Mouse (Mus musculus) kidney, postnatal 14 days (tissue): Measurements from ENCODE around the gene Map3k1.

Source experiments
- DNase-seq: peaks from one replicate; pipeline ENCODE4 v3.0.0; 2022; ENCODE audit warnings: mixed read lengths

Map3k1 gene

GRCm38 (mm10) chr13:111789420-111790065, 19.2 kb downstream of the Map3k1 start:
- DNase-seq, result no peak

- DNase-seq, result no peak
Measured at GRCm38 (mm10) chr13:111788882-111789281, 19.9 kb downstream of the Map3k1 start.

DNA sequence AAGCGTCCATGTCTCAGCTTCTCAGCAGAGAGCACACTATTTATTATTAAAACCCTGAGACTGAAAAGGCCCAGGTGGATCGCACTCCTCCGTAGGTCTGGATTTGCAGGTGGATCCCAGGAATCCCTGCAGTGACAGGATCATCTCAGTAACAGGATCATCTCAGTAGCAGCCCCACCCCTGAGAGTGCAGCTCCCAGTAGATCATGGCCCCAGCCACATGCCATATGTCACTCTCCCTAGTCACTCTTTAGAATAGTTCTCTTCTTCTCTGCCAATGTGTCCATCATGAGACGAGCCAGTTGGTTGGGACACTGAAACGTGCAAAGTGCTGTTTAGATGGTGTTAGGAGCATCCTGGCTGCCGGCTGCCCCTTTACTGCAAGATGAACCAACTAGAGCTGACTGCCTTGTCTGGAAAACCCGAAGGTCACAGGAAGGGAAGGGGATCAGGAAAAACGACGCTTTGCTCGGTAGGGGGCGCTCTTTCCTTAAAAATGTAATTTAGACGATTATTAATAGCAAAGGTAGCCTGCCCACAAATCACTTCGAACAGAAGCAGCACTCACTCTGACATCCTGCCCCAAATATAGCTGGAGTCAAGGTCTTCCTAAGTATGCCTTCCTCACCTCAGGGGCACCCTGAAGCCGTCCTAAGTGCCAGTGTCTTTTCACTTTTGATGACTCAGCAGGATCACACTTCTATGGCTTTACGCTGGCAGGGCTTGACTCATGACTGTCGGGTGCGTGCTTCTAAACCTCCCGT, 20.8 kb downstream of the Map3k1 start:
- DNase-seq, result peak; percentile 88

DNA sequence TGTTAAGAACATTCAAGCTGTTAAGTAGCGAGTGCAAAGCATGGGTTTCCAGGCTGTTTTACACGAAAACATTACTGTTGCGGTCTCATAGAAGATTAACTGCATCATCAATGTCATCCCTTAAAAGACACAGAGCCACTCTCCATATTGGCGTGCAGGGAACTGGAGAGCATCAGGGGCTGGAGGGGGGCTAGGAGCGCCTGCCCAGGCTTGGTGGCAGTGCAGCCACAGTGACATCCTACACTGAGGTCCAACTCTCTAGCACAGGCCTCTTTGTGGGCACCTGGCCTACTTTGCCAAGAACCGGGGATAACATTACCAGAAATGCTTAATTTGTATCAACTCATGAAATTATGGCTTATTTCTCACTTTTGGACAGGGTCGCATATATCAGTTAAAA, 22.2 kb downstream of the Map3k1 start:
- DNase-seq, result no peak

- no peak for DNase-seq
Measured at GRCm38 (mm10) chr13:111783451-111783850, 25.3 kb downstream of the Map3k1 start.

GRCm38 (mm10) chr13:111779471-111779870, 29.3 kb downstream of the Map3k1 start:
- no peak for DNase-seq

- DNase-seq, result no peak
Measured at GRCm38 (mm10) chr13:111778606-111779005, 30.2 kb downstream of the Map3k1 start.

GRCm38 (mm10) chr13:111777865-111778264, 30.9 kb downstream of the Map3k1 start:
- no peak for DNase-seq

DNA sequence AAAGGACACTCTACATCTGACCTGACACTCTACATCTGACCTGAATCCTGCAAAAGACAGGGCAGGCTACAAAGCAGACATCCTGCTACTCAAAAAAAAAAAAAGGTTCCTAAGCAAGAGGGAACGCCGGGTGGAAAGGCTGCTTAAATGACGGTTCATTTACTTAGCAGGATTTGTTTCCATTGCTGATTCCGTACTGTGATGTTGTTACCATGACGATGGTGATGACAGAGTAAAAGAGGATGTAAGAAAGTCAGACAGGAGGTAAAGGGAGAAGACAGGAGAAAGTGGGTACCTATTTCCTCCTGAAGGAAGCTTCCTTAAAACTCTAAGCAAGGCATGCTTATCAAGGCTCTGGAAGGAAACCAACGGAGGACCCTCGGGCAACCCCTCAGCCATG, 31.6 kb downstream of the Map3k1 start:
- no peak for DNase-seq

DNA sequence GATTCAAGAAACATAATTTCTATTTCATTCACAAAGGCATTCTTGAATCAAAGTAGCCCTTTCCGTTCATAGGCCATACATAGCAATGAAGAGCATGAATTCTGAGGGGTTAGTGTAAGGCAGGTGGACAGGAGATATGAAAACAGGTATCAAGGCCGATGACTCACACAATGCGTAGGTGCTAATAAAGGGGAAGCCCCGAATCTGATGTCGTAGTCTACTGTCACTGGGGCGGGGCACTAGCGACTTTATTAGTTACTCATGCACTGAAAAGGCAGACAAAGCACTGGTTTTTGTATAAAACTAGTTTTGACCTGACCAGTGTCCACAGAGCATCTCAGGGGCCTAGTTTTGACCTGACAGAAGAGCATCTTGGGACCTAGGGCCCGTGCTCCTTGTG, 36.7 kb downstream of the Map3k1 start:
- DNase-seq, result no peak

DNA sequence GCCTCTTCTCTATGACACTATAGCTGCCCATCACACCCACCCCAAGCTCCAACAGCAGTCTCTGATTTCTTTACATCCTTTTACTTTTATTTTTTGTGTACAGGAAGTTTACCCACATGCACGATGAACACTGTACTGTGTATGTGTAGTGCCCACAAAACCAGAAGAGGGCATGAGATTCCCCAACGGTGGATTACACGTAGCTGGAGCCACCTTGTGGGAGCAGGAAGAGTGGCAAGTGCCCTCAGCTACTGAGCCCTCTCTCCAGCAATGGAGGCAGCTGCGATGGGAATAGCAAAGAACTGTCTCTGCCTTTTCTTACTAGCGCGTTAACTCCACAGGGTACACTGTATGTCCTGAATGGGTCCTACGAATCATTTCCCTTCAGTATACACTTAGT, 37.6 kb downstream of the Map3k1 start:
- DNase-seq, result peak; percentile 70

- DNase-seq, result no peak
Measured at GRCm38 (mm10) chr13:111770776-111771175, 38.0 kb downstream of the Map3k1 start.

DNA sequence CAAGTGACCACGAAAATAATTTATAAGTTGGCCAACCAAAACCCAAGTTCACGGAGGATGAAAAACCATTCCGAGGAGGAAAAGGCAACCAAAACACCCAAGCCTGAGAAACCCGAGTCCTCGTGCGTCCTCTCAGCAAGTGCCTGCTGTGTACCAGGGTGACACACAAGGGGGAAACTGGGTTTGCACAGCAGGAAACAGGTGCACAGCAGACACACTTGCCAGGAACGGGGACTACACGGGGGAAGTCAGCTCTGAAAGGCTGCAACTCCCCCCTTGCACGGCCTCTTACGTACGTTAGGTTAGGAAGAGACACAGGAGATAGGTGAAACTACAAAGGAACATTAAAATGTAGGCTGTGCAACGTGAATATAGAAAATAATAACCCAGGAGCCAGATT, 46.3 kb downstream of the Map3k1 start:
- no peak for DNase-seq

- DNase-seq, result no peak
Measured at GRCm38 (mm10) chr13:111756986-111757385, 51.8 kb downstream of the Map3k1 start.

DNA sequence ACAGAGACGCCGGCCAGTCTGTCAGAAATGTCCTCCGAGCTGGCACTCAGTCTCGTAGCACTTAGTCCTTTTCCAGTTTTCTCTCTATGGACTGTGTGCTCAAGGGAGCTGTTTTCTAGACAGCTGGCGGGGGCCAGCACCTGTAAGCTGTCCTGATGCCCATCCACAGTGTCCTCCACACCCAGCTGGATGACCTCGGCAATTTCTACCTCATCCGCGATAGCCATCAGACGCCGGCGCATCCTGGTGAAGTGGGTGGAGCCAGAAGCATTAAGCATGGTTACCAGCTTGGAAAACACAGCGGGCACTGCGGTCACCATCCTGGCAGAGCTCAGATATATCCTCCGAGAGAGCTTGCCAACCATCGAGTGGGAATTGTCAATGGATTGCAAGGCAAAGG, 52.9 kb downstream of the Map3k1 start:
- no peak for DNase-seq

DNA sequence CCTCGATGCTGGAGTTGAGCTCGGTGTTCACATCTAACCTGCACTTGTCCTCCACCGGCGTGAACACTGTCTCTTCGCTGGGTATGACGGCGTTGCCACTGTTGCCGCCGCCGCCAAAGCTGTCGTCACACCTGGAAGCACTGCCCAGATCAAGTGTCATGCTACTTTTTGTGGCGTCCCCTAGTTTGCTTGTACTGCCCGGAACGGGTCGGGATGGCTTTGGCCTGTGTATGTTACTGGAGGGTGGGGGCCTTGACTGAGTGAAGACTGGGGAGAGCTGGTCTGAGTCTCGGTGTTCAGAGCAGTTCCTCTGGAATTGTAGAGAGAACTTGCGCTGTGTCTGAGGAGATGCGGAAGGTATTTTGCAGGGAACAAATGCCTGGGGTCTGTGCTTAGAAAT, 53.4 kb downstream of the Map3k1 start:
- no peak for DNase-seq

DNA sequence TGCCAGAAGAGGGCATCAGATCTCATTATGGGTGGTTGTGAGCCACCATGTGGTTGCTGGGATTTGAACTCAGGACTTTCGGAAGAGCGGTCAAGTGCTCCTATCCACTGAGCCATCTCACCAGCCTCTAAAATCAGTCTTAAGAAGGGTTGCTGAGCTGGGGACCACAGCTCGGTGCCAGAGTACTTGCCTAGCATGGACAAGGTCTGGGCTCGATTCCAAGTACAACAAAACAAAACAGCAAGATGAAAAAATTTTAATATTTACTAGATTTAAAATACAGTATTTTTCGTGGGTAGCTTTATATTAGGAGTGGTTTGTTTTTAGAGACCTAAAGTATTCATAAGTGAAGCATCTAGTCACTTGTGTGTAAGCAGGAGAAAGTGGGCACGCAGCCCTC, 55.5 kb downstream of the Map3k1 start:
- peak; percentile 33 for DNase-seq

DNA sequence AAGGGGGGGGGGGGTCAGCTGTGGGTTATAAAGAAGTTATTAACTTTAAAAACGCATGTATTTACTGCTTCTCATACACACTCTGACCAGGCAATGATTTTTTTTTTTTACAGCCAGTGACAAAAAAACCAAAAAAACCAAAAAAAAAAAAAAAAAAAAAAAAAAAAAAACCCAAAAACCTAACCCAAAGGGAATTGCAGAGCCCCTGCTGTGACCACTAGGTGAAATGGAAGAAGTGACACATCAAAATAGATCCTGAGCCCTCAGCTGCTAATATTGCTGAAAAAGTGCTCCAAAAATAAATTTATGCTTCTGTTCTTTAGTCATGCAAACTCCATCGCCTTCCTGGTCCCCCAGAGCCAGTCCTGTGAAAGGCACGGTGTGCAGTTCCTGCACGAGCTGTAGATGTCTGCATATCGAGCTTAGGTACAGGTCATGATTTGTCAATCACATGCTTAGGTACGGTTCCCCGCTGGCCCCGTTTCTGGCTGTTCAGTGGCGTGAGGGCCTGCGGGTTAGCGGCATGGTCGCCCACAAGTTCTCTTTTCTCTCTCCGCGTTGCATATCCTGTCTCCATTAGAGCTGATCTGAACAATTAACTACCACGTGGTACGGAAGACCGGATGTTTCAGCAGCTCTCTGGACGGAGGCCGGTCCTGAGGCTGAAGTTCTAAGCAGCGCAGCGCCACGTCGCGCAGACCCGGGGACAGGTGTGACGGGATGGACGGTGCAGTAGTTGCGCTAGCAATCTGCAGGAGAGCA, 60.3 kb downstream of the Map3k1 start:
- DNase-seq, result no peak

DNA sequence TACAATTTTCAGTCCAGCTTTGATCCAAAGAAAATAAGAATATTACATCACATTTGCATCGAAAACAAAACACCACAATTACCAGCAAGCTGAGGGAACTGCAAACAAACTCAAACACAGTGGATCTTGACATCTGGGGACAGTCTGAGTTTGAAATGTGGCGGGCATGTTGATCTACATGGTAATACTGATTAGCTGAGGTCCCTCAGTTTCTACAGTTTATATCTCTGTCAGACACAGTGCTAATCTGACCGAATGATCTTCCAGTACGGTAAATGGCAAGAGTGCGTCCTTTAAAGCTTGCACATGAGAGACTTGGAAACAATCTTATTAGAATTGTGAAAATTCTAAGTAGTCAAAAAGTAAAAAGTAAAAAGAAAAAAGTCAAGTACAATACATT, 62.0 kb downstream of the Map3k1 start:
- no peak for DNase-seq

- DNase-seq, result no peak
Measured at GRCm38 (mm10) chr13:111745216-111745615, 63.6 kb downstream of the Map3k1 start.

DNA sequence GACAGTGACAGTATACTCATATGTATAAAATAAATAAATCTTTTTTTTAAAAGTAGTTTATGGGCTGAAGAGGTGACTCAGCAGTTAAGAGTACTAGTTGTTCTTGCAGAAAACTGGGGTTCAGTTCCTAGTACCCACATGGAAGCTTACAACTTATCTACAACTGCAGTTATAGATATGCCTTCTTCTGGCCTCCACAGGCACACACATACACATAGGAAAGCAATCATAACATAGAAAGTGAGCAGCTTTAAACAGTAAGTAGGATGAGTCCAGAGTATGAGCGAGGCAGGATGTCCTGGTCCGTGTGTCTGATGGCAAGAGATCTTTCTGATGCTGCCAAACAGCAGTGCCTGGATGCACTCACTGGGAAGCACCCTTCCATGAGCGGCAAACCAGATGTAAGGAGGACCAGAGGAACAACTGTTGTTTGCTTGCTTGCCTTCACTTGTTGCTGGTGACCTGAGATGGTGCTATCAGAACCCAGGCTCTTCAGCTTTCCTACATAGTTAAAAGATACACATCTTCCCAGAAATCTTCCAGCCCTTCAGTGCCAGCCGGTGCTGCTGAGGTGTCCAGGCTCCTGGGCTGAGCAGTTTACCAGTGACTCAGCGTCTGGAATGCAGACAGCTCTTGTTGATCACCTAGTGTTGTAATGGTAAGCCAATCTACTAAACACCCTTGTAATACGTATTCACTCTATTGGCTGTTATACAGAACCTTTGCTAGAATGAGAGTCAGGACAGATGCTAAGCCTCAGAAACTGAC, 64.4 kb downstream of the Map3k1 start:
- no peak for DNase-seq

DNA sequence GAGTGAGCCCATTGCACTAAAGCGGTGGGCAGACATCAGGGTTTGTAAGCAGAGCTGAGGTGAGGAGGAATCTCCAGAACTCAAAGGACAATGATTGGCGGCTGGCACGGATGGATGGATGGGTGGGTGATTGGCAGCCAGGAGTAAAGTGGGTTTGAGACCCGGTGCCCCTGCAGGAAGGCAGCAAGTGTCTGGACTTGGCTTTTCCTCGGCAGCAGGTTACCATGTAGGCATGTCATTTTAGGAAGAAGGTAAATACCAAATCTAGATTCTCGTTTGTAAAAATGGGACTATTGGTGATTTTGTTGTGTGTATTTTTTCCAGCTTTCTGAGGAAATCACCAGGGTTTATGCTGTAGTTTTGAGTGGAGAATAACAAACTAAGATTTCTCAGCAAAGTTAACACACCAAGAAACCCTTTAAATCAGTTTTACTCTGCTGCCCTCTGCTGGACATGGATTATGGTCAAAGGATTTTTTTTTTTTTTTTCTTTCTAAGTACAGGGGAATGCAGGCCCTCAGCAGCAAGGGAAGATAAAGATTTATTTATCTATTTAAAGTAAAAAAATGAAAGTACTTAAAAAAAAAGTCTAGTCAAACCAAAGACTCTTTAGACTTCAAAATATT, 66.7 kb downstream of the Map3k1 start:
- DNase-seq, result peak; percentile 73
